Mouse (Mus musculus) midbrain, embryonic 12.5 days (tissue): ENCODE data around the gene Cmah. TPM values are rescaled to one million over a fixed set of nuclear protein-coding genes. Genes with fewer than 3 reads are reported as not detected.
"Not testable (repeated sequence)": the region's sequence is repeated elsewhere in the genome, so short reads cannot be mapped to it uniquely, and the experiment has no call there.

Experiments
- ATAC-seq: fragments of 200-750 bp; cut with Nextera tagmentation; 2 replicates; pipeline ENCODE4 v1.8.0; 2017; ENCODE audit warnings: low read depth, moderate TSS enrichment, moderate library complexity; ENCODE audit not compliant: low FRiP score
- H3K27ac ChIP-seq: fragments of 300-500 bp; sonication (generic); replicated peaks from 2 replicates; pipeline ENCODE4 v1.5.1; 2016; ENCODE audit warnings: mild to moderate bottlenecking
- H3K27me3 ChIP-seq: fragments of 300-500 bp; sonication (generic); 2 replicates; pipeline ENCODE4 v1.6.1; 2016; ENCODE audit warnings: mild to moderate bottlenecking
- H3K36me3 ChIP-seq: fragments of 300-500 bp; sonication (generic); 2 replicates; pipeline ENCODE4 v1.6.1; 2016
- H3K4me1 ChIP-seq: fragments of 300-500 bp; sonication (generic); 2 replicates; pipeline ENCODE4 v1.6.1; 2016
- H3K4me2 ChIP-seq: fragments of 300-500 bp; sonication (generic); replicated peaks from 2 replicates; pipeline ENCODE4 v1.6.1; 2016; ENCODE audit warnings: mild to moderate bottlenecking, moderate library complexity
- H3K4me3 ChIP-seq: fragments of 300-500 bp; sonication (generic); 2 replicates; pipeline ENCODE4 v1.5.1; 2016; ENCODE audit warnings: mild to moderate bottlenecking
- H3K9ac ChIP-seq: fragments of 300-500 bp; sonication (generic); replicated peaks from 2 replicates; pipeline ENCODE4 v1.6.1; 2016; ENCODE audit warnings: mild to moderate bottlenecking, moderate library complexity
- H3K9me3 ChIP-seq: fragments of 300-500 bp; sonication (generic); 2 replicates; pipeline ENCODE4 v1.6.1; 2016; ENCODE audit warnings: mild to moderate bottlenecking
- WGBS: fragments of 180-500 bp; shearing (Covaris S2); methylation state at CpG from one replicate; pipeline ENCODE4 v1.1.7; 2016; 5-methylcytosine and 5-hydroxymethylcytosine counted together
- polyA plus RNA-seq: library from polyadenylated mRNA; unstranded; fragments of >200 nt; fragmentation: Nextera tagmentation; extraction: Ambion mirVana; gene quantifications from 2 replicates; pipeline ENCODE4 v1.2.1, GENCODE M21; 2016

The Cmah gene
- polyA plus RNA-seq, 1 experiment from 2014 or later, result 0.36 TPM

GRCm38 (mm10) chr13:24397181-24397580 is 70.0 kb downstream of the Cmah start:
- Histone ChIP-seq H3K9ac (no peak overlapping the region), H3K4me1 (no peaks in the 10 kb centered on the region; the same call in 1 of the 2 replicates), H3K27me3 (no peaks in the 10 kb centered on the region), H3K4me3 (no peak overlapping the region), H3K9me3 (no peaks in the 10 kb centered on the region), H3K4me2 (no peak overlapping the region), H3K27ac (no peak overlapping the region), H3K36me3 (no peaks in the 10 kb centered on the region)
- WGBS, result 88% methylated on average over 3 of the region's 3 CpGs
- no peak for ATAC-seq

- Histone ChIP-seq H3K4me3 (no peak overlapping the region), H3K4me2 (no peak overlapping the region), H3K9me3 (no peaks in the 10 kb centered on the region), H3K27ac (no peak overlapping the region), H3K9ac (no peak overlapping the region), H3K27me3 (no peaks in the 10 kb centered on the region), H3K4me1 (no peaks in the 10 kb centered on the region), H3K36me3 (no peaks in the 10 kb centered on the region)
- 94% methylated on average over 3 of the region's 3 CpGs for WGBS
- no peak for ATAC-seq
These were observed 71.3 kb downstream of the Cmah start for GRCm38 (mm10) chr13:24398488-24398887.

GRCm38 (mm10) chr13:24401821-24402220 is 74.6 kb downstream of the Cmah start:
- H3K27me3 ChIP-seq, H3K36me3 ChIP-seq, ATAC-seq, H3K4me1 ChIP-seq, H3K9ac ChIP-seq, H3K9me3 ChIP-seq, H3K4me3 ChIP-seq, H3K27ac ChIP-seq: not testable (repeated sequence)
- WGBS, result 25% methylated on average over 11 of the region's 11 CpGs
- peak overlapping the region; percentile 35 for H3K4me2 ChIP-seq

DNA sequence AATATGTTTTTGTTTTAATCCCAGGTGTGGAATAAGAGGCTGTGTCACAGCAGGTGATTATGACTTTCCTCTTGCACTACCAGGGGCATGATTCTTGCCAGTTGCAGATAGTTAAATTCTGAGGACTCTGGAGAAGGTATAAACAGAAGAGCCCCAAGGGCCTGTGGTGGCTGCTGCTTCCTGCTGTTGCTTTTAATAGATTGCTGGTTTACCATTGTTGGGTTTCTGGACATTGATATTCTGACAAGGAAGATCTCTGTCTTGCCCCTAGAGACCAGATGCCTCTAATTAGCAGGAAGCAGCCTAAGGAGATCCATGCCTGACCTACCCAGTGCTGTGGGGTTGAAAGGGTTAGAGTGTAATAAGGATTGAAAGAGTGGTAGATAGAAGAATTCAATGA is 75.8 kb downstream of the Cmah start:
- Histone ChIP-seq H3K27ac (0 out of 2 replicates have a peak overlapping the region, but pooled peaks have one; percentile 35), H3K9ac (no peak overlapping the region), H3K9me3 (no peaks in the 10 kb centered on the region), H3K4me3 (no peak overlapping the region), H3K36me3 (no peaks in the 10 kb centered on the region), H3K27me3 (no peaks in the 10 kb centered on the region), H3K4me2 (no peak overlapping the region), H3K4me1 (no peaks in the 10 kb centered on the region)
- no peak for ATAC-seq

GRCm38 (mm10) chr13:24406847-24407246 is 79.6 kb downstream of the Cmah start:
- Histone ChIP-seq H3K4me1 (no peaks in the 10 kb centered on the region), H3K27ac (no peak overlapping the region), H3K36me3 (no peaks in the 10 kb centered on the region), H3K9me3 (no peaks in the 10 kb centered on the region), H3K4me2 (no peak overlapping the region), H3K4me3 (no peak overlapping the region), H3K9ac (no peak overlapping the region), H3K27me3 (no peaks in the 10 kb centered on the region)
- 88% methylated on average over 2 of the region's 2 CpGs for WGBS
- ATAC-seq, result no peak

DNA sequence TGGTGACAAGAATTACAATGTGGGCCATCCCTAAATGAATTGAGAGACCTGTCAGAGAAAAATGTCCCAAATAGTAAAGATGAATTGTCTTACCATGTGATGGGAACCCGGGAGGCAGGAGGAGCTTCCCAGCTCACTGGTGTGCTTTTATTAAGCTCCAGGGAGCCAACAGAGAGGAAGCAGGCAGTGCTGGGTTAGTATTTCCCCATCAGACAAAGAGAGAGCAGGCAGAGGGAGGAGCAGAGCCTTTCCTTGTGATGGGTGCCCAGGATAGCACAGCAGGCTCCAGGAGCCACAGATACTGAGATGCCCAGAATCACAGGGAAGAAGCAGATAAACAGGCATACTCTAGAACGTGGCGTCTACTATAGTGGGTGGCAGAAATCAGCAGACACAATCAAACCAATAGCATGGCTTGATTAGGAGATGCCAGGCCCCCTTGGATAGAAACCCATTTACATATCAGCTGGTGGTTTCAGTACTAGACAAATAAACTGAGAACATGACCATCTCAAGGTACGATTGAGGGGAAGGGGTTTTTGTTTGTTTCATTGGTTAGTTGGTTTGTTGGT is 87.5 kb downstream of the Cmah start:
- WGBS, result 64% methylated on average over 4 of the region's 4 CpGs
- Histone ChIP-seq H3K9me3 (no peaks in the 10 kb centered on the region), H3K36me3 (no peaks in the 10 kb centered on the region), H3K4me3 (no peak overlapping the region), H3K4me2 (no peak overlapping the region), H3K27me3 (no peaks in the 10 kb centered on the region), H3K27ac (no peak overlapping the region), H3K9ac (no peak overlapping the region), H3K4me1 (peaks cover 4% of the 10 kb centered on the region; the same call in 1 of the 2 replicates)
- no peak for ATAC-seq

GRCm38 (mm10) chr13:24415506-24416206 is 88.5 kb downstream of the Cmah start:
- H3K27me3 ChIP-seq, result no peaks in the 10 kb centered on the region
- 82% methylated on average over 13 of the region's 13 CpGs for WGBS
- ATAC-seq, result no peak

GRCm38 (mm10) chr13:24416409-24416808 is 89.2 kb downstream of the Cmah start:
- Histone ChIP-seq H3K27ac (no peak overlapping the region), H3K27me3 (no peaks in the 10 kb centered on the region), H3K4me2 (no peak overlapping the region), H3K4me3 (no peak overlapping the region), H3K9me3 (no peaks in the 10 kb centered on the region), H3K36me3 (no peaks in the 10 kb centered on the region), H3K4me1 (peaks cover 4% of the 10 kb centered on the region; the same call in 1 of the 2 replicates), H3K9ac (no peak overlapping the region)
- 40% methylated on average over 4 of the region's 4 CpGs for WGBS
- ATAC-seq, result no peak

More at GRCm38 (mm10) chr13:24415506-24416206, 88.5 kb downstream of the Cmah start:
- no peak overlapping the region for H3K27ac ChIP-seq
- H3K36me3 ChIP-seq, result no peaks in the 10 kb centered on the region
- H3K4me2 ChIP-seq, result no peak overlapping the region
- no peaks in the 10 kb centered on the region for H3K9me3 ChIP-seq
- H3K4me1 ChIP-seq, result peaks cover 4% of the 10 kb centered on the region; the same call in 1 of the 2 replicates
- no peak overlapping the region for H3K4me3 ChIP-seq
- H3K9ac ChIP-seq, result no peak overlapping the region

- no peak overlapping the region for H3K4me3 ChIP-seq
- H3K27ac ChIP-seq, result no peak overlapping the region
- no peaks in the 10 kb centered on the region for H3K36me3 ChIP-seq
- H3K4me1 ChIP-seq, result peaks cover 4% of the 10 kb centered on the region; the same call in 1 of the 2 replicates
- no peak for ATAC-seq
- 67% methylated on average over 1 of the region's 1 CpGs for WGBS
- no peaks in the 10 kb centered on the region for H3K9me3 ChIP-seq
- H3K9ac ChIP-seq, result no peak overlapping the region
- no peaks in the 10 kb centered on the region for H3K27me3 ChIP-seq
- H3K4me2 ChIP-seq, result no peak overlapping the region
These were observed 90.8 kb downstream of the Cmah start for GRCm38 (mm10) chr13:24418024-24418423.

DNA sequence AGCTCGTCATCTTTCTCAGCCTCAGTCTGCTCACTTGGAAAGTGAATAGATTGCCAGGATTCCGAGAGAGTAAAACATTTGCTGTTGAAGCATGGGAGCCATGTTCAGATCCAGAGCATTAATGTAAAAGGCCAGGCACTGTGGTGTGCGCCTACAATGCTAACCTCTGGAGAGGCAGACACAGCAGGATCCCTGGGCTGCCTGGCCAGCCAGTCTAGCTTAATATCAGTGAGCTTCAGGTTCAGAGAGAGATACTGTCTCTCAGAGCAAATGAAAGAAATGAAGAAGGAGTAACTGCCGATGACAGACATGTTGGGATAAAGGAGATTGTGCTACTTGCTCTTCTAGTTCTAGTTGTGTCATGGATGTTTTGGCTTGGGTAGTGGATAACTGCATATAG is 91.6 kb downstream of the Cmah start:
- peaks cover 4% of the 10 kb centered on the region; the same call in 1 of the 2 replicates for H3K4me1 ChIP-seq
- H3K9ac ChIP-seq, result no peak overlapping the region
- H3K4me3 ChIP-seq, result no peak overlapping the region
- H3K27ac ChIP-seq, result no peak overlapping the region
- H3K36me3 ChIP-seq, result no peaks in the 10 kb centered on the region
- H3K27me3 ChIP-seq, result no peaks in the 10 kb centered on the region
- H3K4me2 ChIP-seq, result no peak overlapping the region
- H3K9me3 ChIP-seq, result no peaks in the 10 kb centered on the region
- 84% methylated on average over 4 of the region's 4 CpGs for WGBS
- no peak for ATAC-seq

DNA sequence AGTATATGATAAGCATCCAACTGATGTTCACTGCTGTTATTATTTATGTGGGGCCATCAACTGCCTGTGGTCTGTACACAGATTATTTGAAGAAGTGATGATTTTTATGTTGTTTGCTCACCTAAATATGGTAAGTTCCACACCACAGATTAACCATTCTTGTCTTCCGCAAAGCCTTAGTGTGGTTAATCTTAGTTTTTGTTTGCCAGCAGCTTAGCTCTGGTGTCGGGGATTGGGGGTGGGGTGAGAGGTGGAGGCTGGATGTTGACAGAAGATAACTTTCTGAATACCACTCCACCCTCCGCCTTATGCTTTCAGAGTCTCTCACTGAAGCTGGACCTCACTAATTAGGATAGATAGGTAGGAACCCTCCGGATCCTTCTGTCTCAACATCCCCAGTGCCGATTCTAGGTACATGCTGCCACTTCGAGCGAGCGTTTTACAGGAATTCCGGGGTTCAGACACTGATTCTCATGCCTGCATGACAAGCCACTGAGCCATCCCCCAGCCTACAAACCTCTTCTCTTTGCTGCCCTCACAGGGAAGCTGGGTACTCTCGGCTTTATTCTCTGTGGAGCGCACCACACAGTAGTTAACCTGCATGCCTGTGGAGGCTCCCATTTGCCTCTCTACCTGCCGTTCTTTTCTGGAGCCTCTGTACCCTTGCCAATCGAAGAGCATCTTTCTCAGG is 92.5 kb downstream of the Cmah start:
- H3K9me3 ChIP-seq, result no peaks in the 10 kb centered on the region
- 77% methylated on average over 13 of the region's 13 CpGs for WGBS
- no peak overlapping the region for H3K4me3 ChIP-seq
- no peak for ATAC-seq
- no peaks in the 10 kb centered on the region for H3K36me3 ChIP-seq
- H3K4me1 ChIP-seq, result peaks cover 4% of the 10 kb centered on the region; the same call in 1 of the 2 replicates
- H3K9ac ChIP-seq, result no peak overlapping the region
- no peaks in the 10 kb centered on the region for H3K27me3 ChIP-seq
- no peak overlapping the region for H3K27ac ChIP-seq
- no peak overlapping the region for H3K4me2 ChIP-seq

DNA sequence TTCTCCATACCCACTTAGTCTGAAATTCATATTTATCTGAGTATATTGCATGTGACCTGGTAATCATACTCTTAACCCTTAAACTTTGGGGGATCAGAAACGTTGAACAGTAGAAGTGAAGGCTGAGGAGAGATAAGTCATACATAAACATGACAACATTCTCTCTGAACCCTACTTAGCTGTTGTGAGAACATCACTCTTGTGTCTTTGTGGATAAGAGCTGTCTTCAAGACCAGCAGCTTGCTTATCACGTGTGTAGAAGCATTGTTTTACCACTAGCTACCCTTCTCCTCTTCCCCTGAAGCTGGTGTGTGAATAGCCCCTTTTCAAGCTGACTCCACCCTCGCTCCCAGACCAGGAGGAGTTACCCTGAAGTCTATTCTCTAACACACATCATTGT is 94.8 kb downstream of the Cmah start:
- no peaks in the 10 kb centered on the region for H3K27me3 ChIP-seq
- no peaks in the 10 kb centered on the region for H3K9me3 ChIP-seq
- H3K36me3 ChIP-seq, result no peaks in the 10 kb centered on the region
- H3K27ac ChIP-seq, result no peak overlapping the region
- H3K4me2 ChIP-seq, result no peak overlapping the region
- no peak overlapping the region for H3K4me3 ChIP-seq
- ATAC-seq, result no peak
- no peak overlapping the region for H3K9ac ChIP-seq
- no peaks in the 10 kb centered on the region for H3K4me1 ChIP-seq
- 67% methylated on average over 3 of the region's 3 CpGs for WGBS
